Mouse (Mus musculus): ENCODE data around the gene Arglu1. TPM values are rescaled to one million over a fixed set of nuclear protein-coding genes. Genes with fewer than 3 reads are reported as not detected.

Gene Arglu1
- polyA plus RNA-seq, 1 experiment from 2014 or later, result 167 TPM

DNA sequence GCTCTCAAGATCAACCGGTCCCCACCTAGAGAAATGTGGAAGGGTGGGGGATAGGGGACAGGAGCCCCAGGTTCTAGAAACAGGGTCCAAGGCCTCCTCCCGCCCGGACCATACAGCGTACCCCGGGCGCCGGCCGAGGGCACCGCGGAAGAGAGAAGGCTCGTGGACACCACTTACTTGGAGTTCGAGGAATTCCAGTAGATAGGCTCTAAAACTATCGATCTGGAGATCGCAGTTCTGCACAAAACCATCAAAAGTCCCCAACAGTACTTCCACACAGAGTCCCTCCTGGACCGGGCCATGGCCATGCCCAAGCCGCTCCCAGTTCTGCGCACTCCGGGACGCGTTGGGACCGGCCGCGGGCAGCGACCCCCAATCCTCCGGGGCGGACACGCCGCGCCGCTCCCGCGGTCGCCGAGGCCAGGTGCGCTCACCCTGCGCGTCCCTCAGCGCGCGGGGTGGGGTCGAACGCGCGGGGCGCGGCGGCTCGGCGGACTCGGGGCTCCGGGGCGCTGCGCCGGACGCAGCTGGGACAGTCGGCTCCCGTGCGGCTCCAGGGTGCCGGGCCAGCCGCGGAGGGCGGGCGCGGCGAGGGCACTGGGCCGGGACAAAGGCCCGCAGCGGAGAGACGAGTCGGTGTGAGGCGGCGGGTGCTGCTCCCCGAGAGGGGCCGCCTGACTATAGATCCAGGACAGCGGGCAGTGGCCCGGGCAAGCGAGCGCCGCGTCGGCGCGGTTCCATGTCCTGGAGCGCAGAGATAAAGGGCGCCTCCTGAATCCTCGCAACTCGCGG lies 29.8 kb downstream of the Arglu1 start:
- Histone ChIP-seq H3K9me3 (ENCODE audit: control insufficient read depth, low read length) (no peaks in the 10 kb centered on the region), H3K27ac (ENCODE audit: low read depth, low read length) (peak overlapping the region; percentile 92), H3K36me3 (ENCODE audit: control insufficient read depth, insufficient read depth, low read length) (no peaks in the 10 kb centered on the region), H3K4me3 (ENCODE audit: low read depth, low read length) (peak overlapping the region; percentile 90), H3K27me3 (ENCODE audit: control insufficient read depth, insufficient read depth, low read length) (peaks cover 3% of the 10 kb centered on the region; the same call in 1 of the 2 replicates), H3K9ac (replicated peaks; ENCODE audit: low read depth, low read length) (peak overlapping the region; percentile 81), H3K4me1 (ENCODE audit: control insufficient read depth, insufficient read depth, low read length) (peaks cover 8% of the 10 kb centered on the region), H3K4me2 (ENCODE audit: low read depth, low read length) (peak overlapping the region; percentile 66)
- ATAC-seq (ENCODE audit: low read depth), result peak; percentile 49
- under 1% methylated on average over 86 of the region's 88 CpGs for WGBS

DNA sequence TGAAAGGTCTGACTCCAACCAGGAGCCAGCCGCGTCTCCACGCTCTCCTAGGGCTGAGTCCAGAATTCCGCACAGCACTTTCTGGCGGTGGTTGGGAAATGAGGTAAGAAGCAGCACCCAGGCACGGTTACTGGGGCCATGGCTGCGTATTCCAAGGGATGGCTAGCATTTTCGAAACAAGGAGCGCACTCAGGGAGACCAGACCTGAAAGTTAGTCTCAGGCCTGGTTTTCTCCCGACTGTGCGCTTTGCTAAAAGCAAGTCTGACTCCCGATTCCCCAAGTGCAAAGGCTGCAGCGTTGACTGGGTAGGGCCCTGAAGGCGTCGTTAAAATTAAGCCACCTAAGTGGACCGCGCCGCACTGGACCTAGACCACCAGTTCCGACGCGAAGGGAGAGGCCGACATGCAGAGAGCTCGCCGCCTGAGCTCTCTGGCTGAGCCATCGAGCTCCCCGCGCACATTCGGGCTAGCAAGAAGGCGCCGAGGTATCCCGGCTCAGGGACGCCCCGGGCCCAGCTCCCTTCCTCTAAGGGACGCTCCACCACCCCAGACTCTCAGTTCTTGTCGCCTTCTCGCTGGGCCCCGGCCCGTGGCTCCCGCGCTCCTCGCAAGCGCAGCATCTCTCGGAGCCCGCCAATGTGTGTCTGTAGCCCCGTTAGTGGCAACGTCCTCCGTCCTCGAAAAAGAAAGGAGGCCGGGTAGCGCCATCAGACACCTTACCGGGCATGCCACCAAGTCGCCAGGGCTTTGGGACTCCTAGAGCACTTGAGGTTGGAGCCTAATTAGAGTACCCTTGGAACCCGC lies 30.6 kb downstream of the Arglu1 start:
- peak overlapping the region; percentile 66 for H3K4me2 ChIP-seq (ENCODE audit: low read depth, low read length)
- no peaks in the 10 kb centered on the region for H3K36me3 ChIP-seq (ENCODE audit: control insufficient read depth, insufficient read depth, low read length)
- H3K4me3 ChIP-seq (ENCODE audit: low read depth, low read length), result peak overlapping the region; percentile 90
- peaks cover 3% of the 10 kb centered on the region; the same call in 1 of the 2 replicates for H3K27me3 ChIP-seq (ENCODE audit: control insufficient read depth, insufficient read depth, low read length)
- no peak for ATAC-seq (ENCODE audit: low read depth)
- H3K4me1 ChIP-seq (ENCODE audit: control insufficient read depth, insufficient read depth, low read length), result peaks cover 16% of the 10 kb centered on the region
- peak overlapping the region; percentile 81 for H3K9ac ChIP-seq (replicated peaks; ENCODE audit: low read depth, low read length)
- H3K9me3 ChIP-seq (ENCODE audit: control insufficient read depth, low read length), result no peaks in the 10 kb centered on the region
- peak overlapping the region; percentile 92 for H3K27ac ChIP-seq (ENCODE audit: low read depth, low read length)
- 0% methylated on average over 53 of the region's 53 CpGs for WGBS

- peak overlapping the region; percentile 90 for H3K4me3 ChIP-seq (ENCODE audit: low read depth, low read length)
- ATAC-seq (ENCODE audit: low read depth), result peak; percentile 36
- H3K36me3 ChIP-seq (ENCODE audit: control insufficient read depth, insufficient read depth, low read length), result no peaks in the 10 kb centered on the region
- H3K9ac ChIP-seq (replicated peaks; ENCODE audit: low read depth, low read length), result peak overlapping the region; percentile 81
- H3K4me2 ChIP-seq (ENCODE audit: low read depth, low read length), result peak overlapping the region; percentile 66
- peak overlapping the region; percentile 10; the same call in 1 of the 2 replicates for H3K27ac ChIP-seq (ENCODE audit: low read depth, low read length)
- H3K4me1 ChIP-seq (ENCODE audit: control insufficient read depth, insufficient read depth, low read length), result peaks cover 27% of the 10 kb centered on the region
- H3K27me3 ChIP-seq (ENCODE audit: control insufficient read depth, insufficient read depth, low read length), result peaks cover 3% of the 10 kb centered on the region; the same call in 1 of the 2 replicates
- WGBS, result 2% methylated on average over 19 of the region's 19 CpGs
- no peaks in the 10 kb centered on the region for H3K9me3 ChIP-seq (ENCODE audit: control insufficient read depth, low read length)
These were observed 31.7 kb downstream of the Arglu1 start for GRCm38 (mm10) chr8:8658426-8659224.

DNA sequence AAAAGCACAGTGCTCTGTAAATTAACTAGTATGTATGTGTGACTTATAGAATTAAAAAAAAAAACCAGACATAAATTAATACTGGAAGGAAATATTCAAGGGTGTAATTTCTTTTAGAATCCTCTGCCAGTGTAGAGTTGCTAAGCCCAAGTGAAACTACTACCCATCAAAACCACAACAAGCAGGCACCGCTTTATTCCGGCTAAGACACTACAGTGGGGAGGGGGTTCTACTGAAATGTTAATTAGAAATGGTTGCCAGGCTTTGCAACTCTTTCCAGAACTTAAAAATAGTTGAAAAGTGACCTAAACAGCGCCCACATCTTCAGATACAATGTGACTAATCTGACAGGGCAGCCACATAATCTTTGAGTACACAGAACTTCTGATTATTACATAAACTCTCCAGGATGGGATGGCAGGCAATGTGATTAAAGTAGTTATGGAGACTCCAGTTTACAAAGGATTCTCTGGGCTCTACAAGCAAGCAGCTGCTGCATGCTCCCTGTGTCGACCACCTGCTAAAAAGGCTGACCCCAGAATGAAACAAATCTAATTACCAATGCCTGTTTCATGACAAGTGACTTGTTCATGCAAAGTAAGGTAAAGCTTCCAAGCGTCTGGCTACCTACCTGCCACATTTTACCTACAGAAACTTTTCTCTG lies 32.5 kb downstream of the Arglu1 start:
- Histone ChIP-seq H3K4me3 (ENCODE audit: low read depth, low read length) (peak overlapping the region; percentile 90), H3K36me3 (ENCODE audit: control insufficient read depth, insufficient read depth, low read length) (no peaks in the 10 kb centered on the region), H3K4me1 (ENCODE audit: control insufficient read depth, insufficient read depth, low read length) (peaks cover 33% of the 10 kb centered on the region), H3K27me3 (ENCODE audit: control insufficient read depth, insufficient read depth, low read length) (peaks cover 3% of the 10 kb centered on the region; the same call in 1 of the 2 replicates), H3K4me2 (ENCODE audit: low read depth, low read length) (peak overlapping the region; percentile 66), H3K9ac (replicated peaks; ENCODE audit: low read depth, low read length) (peak overlapping the region; percentile 51), H3K27ac (ENCODE audit: low read depth, low read length) (peak overlapping the region; percentile 10; the same call in 1 of the 2 replicates), H3K9me3 (ENCODE audit: control insufficient read depth, low read length) (no peaks in the 10 kb centered on the region)
- no peak for ATAC-seq (ENCODE audit: low read depth)
- WGBS, result 10% methylated on average over 5 of the region's 5 CpGs

DNA sequence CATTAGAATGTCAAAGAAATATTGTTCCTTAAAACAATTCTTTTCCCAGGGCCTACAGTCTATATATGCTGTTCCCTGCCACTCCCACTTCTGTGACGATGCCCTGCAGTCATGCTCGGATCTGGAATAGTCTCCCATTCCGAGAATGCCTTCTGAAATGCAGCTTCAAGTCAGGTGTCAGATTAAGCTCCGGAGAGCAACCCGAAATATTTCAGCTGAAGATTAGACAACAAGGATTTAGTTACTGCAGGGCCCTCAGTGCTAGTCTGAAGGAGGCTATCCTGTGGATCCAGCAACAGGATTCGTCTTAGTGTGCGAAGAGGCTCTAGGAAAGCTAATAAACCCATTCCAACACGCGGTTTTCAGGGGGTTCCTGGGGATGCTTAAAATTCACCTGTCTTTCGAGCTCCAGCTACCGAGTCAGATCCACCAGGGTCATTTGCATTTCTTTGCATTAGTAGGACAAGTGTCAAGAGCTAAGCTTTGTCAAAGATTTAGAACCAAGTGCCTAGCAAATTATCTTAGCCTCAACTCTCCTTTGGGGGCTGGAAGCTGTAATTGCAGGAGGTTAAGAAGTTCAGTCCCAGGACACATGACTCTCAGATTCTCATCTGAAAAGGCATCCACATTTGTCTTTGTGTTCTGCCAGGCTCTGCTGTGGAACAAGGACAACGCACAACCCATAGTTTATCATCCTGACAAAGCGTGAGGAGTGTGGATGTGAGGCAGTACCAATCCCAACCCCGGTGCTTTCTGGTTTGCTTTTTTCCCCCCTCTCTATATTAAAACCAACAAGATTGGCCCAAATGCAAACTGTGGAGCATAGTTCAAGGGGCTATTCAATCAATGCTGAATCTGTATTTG lies 33.5 kb downstream of the Arglu1 start:
- Histone ChIP-seq H3K27ac (ENCODE audit: low read depth, low read length) (peak overlapping the region; percentile 4; the same call in 1 of the 2 replicates), H3K27me3 (ENCODE audit: control insufficient read depth, insufficient read depth, low read length) (peaks cover 3% of the 10 kb centered on the region; the same call in 1 of the 2 replicates), H3K9me3 (ENCODE audit: control insufficient read depth, low read length) (no peaks in the 10 kb centered on the region), H3K36me3 (ENCODE audit: control insufficient read depth, insufficient read depth, low read length) (no peaks in the 10 kb centered on the region), H3K4me3 (ENCODE audit: low read depth, low read length) (peak overlapping the region; percentile 90), H3K4me2 (ENCODE audit: low read depth, low read length) (peak overlapping the region; percentile 66), H3K9ac (replicated peaks; ENCODE audit: low read depth, low read length) (peak overlapping the region; percentile 51), H3K4me1 (ENCODE audit: control insufficient read depth, insufficient read depth, low read length) (peaks cover 39% of the 10 kb centered on the region)
- 5% methylated on average over 14 of the region's 14 CpGs for WGBS
- no peak for ATAC-seq (ENCODE audit: low read depth)

GRCm38 (mm10) chr8:8655346-8656340 lies 34.7 kb downstream of the Arglu1 start:
- Histone ChIP-seq H3K36me3 (ENCODE audit: control insufficient read depth, insufficient read depth, low read length) (no peaks in the 10 kb centered on the region), H3K9me3 (ENCODE audit: control insufficient read depth, low read length) (no peaks in the 10 kb centered on the region), H3K27ac (ENCODE audit: low read depth, low read length) (peak overlapping the region; percentile 29; the same call in 1 of the 2 replicates), H3K4me2 (ENCODE audit: low read depth, low read length) (peak overlapping the region; percentile 66), H3K9ac (replicated peaks; ENCODE audit: low read depth, low read length) (peak overlapping the region; percentile 51), H3K4me1 (ENCODE audit: control insufficient read depth, insufficient read depth, low read length) (peaks cover 49% of the 10 kb centered on the region), H3K4me3 (ENCODE audit: low read depth, low read length) (peak overlapping the region; percentile 90), H3K27me3 (ENCODE audit: control insufficient read depth, insufficient read depth, low read length) (peaks cover under 1% of the 10 kb centered on the region; the same call in 1 of the 2 replicates)
- no peak for ATAC-seq (ENCODE audit: low read depth)
- WGBS, result 8% methylated on average over 24 of the region's 24 CpGs

GRCm38 (mm10) chr8:8653906-8654489 lies 36.3 kb downstream of the Arglu1 start:
- H3K36me3 ChIP-seq (ENCODE audit: control insufficient read depth, insufficient read depth, low read length), result no peaks in the 10 kb centered on the region
- H3K9me3 ChIP-seq (ENCODE audit: control insufficient read depth, low read length), result no peaks in the 10 kb centered on the region
- ATAC-seq (ENCODE audit: low read depth), result peak; percentile 11; the same call in 1 of the 2 replicates
- H3K27ac ChIP-seq (ENCODE audit: low read depth, low read length), result no peak overlapping the region
- no peaks in the 10 kb centered on the region for H3K27me3 ChIP-seq (ENCODE audit: control insufficient read depth, insufficient read depth, low read length)
- 7% methylated on average over 12 of the region's 12 CpGs for WGBS
- peak overlapping the region; percentile 66 for H3K4me2 ChIP-seq (ENCODE audit: low read depth, low read length)
- H3K9ac ChIP-seq (replicated peaks; ENCODE audit: low read depth, low read length), result no peak overlapping the region
- H3K4me1 ChIP-seq (ENCODE audit: control insufficient read depth, insufficient read depth, low read length), result peaks cover 59% of the 10 kb centered on the region
- H3K4me3 ChIP-seq (ENCODE audit: low read depth, low read length), result peak overlapping the region; percentile 11; the same call in 1 of the 2 replicates

Measured in neural tube, embryonic 14.5 days (tissue).